Comparison of ENCODE assay signal across 27 mouse cellular contexts in the genomic region with DNA sequence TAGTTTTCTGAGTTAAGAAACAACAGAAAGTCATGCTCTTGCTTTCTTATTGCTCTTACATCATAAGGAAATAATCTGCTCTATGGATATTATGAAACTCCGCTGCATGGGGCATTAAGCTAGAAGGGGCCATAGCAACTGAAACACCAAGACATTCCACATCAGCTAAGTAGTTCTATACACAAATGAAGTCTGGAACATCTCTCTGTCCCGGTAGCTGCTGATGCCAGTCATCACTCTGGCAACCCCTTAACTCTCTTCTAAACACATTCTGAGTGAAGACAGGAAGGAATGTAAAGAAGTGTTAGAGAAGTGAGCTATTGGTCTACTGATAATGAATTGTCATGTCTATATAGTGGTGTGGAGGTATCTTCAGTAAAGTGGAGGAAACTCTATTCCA.
"Had no signal": no experiment of that assay in that cellular context is flagged by ENCODE, and none has a peak within 500 bp of the region (broad histone marks: within the 10 kb centered on the region; RNA-seq: fewer than 3 reads in every experiment).

No protein-coding gene starts in this region.

- DNase-seq: gastrocnemius, adult 2 months; gastrocnemius, postnatal 10 days; gastrocnemius, postnatal 25 days; heart, adult 2 months; heart, postnatal 14 days; kidney, adult 18-20 months; kidney, adult 8-10 months; kidney, postnatal 10 days; kidney, postnatal 25 days; kidney, postnatal 4 days; liver; liver, embryonic 13.5 days had no signal

- H3K27me3 ChIP-seq: heart, embryonic 15.5 days; hindbrain, embryonic 12.5 days; intestine, embryonic 15.5 days; limb, embryonic 12.5 days; liver, embryonic 13.5 days; liver, embryonic 15.5 days had no signal

- H3K9ac ChIP-seq: heart, embryonic 15.5 days; hindbrain, embryonic 12.5 days; hindbrain, embryonic 14.5 days; intestine, embryonic 15.5 days; limb, embryonic 12.5 days; liver, embryonic 13.5 days; liver, embryonic 15.5 days had no signal

- H3K36me3 ChIP-seq: heart, embryonic 15.5 days; hindbrain, embryonic 10.5 days; hindbrain, embryonic 12.5 days; intestine, embryonic 15.5 days; limb, embryonic 10.5 days; limb, embryonic 12.5 days; liver, embryonic 13.5 days; liver, embryonic 15.5 days had no signal

- H3K27ac ChIP-seq: gastrocnemius, adult 2 months; heart, adult 2 months; heart, embryonic 15.5 days; hindbrain, embryonic 10.5 days; hindbrain, embryonic 12.5 days; hindbrain, embryonic 14.5 days; intestine, embryonic 15.5 days; layer of hippocampus, adult 2 months; left cerebral cortex, adult 2 months; limb, embryonic 10.5 days; limb, embryonic 12.5 days; liver, embryonic 13.5 days; liver, embryonic 15.5 days had no signal

- H3K4me3 ChIP-seq: gastrocnemius, adult 2 months; heart, adult 2 months; heart, embryonic 15.5 days; hindbrain, embryonic 10.5 days; hindbrain, embryonic 12.5 days; intestine, embryonic 15.5 days; layer of hippocampus, adult 2 months; left cerebral cortex, adult 2 months; limb, embryonic 10.5 days; limb, embryonic 12.5 days; liver, embryonic 13.5 days; liver, embryonic 15.5 days had no signal

- H3K4me1 ChIP-seq: intestine, embryonic 15.5 days; limb, embryonic 10.5 days; limb, embryonic 12.5 days; liver, embryonic 13.5 days; liver, embryonic 15.5 days had no signal

- H3K4me2 ChIP-seq: heart, embryonic 15.5 days; hindbrain, embryonic 12.5 days; hindbrain, embryonic 14.5 days; intestine, embryonic 15.5 days; limb, embryonic 12.5 days; liver, embryonic 11.5 days; liver, embryonic 13.5 days; liver, embryonic 15.5 days had no signal

- H3K9me3 ChIP-seq: heart, embryonic 15.5 days; hindbrain, embryonic 10.5 days; hindbrain, embryonic 12.5 days; intestine, embryonic 15.5 days; limb, embryonic 10.5 days; limb, embryonic 12.5 days; liver, embryonic 13.5 days; liver, embryonic 15.5 days had no signal

- ATAC-seq: forebrain, embryonic 16.5 days; hindbrain, embryonic 16.5 days; inflammation-experienced regulatory T-cells, adult 6 months; intestine, embryonic 15.5 days; intestine, postnatal 0 days had no signal
